Mouse (Mus musculus) spleen, adult 2 months (tissue): ENCODE results near the gene Cdk5rap3. TPM values are rescaled to one million over a fixed set of nuclear protein-coding genes. Genes with fewer than 3 reads are reported as not detected.

Experiments
- DNase-seq, 2 experiments: peaks; one replicate each; pipeline versions ENCODE4 v3.0.0 to v3.0.0-alpha.2; 2012 to 2021; ENCODE audit warnings: low spot score in 2 of 2, low read depth in 1 of 2
- H3K27ac ChIP-seq: fragments of 200-500 bp; 2 replicates; pipeline ENCODE4 v1.5.1; 2012; ENCODE audit warnings: low read length, inconsistent platforms; ENCODE audit not compliant: insufficient read depth
- H3K27me3 ChIP-seq: fragments of 200-500 bp; 2 replicates; pipeline ENCODE4 v1.6.1; 2012; ENCODE audit warnings: mild to moderate bottlenecking, moderate library complexity, low read length, inconsistent platforms; ENCODE audit not compliant: control insufficient read depth, insufficient read depth
- H3K36me3 ChIP-seq: fragments of 200-500 bp; 2 replicates; pipeline ENCODE4 v1.6.1; 2012; ENCODE audit warnings: mild to moderate bottlenecking, low read length, inconsistent platforms; ENCODE audit not compliant: control insufficient read depth, insufficient read depth
- H3K4me1 ChIP-seq: fragments of 200-500 bp; 2 replicates; pipeline ENCODE4 v1.6.1; 2011; ENCODE audit warnings: inconsistent platforms; ENCODE audit not compliant: control insufficient read depth, insufficient read depth, insufficient read length
- H3K4me3 ChIP-seq: fragments of 200-500 bp; 2 replicates; pipeline ENCODE4 v1.5.1; 2011; ENCODE audit warnings: mild to moderate bottlenecking, inconsistent platforms; ENCODE audit not compliant: insufficient read depth, insufficient read length; ENCODE audit errors: extremely low read depth
- CTCF ChIP-seq: fragments of 200-500 bp; IDR thresholded peaks from 2 replicates; pipeline ENCODE4 v1.5.1; 2011; ENCODE audit warnings: mild to moderate bottlenecking, inconsistent platforms; ENCODE audit not compliant: insufficient read depth, insufficient read length, insufficient replicate concordance; ENCODE audit errors: extremely low read depth
- POLR2A ChIP-seq: fragments of 200-500 bp; IDR thresholded peaks from 2 replicates; pipeline ENCODE4 v1.6.1; 2011; ENCODE audit warnings: low read depth, low read length, inconsistent platforms
- WGBS: fragments of 180-500 bp; shearing (Covaris S2); methylation state at CpG from one replicate; pipeline ENCODE4 v1.1.7; 2018; 5-methylcytosine and 5-hydroxymethylcytosine counted together
- polyA plus RNA-seq: library from polyadenylated mRNA; depleted of rRNA; stranded (reverse); fragments of >200 nt; gene quantifications from 2 replicates; pipeline ENCODE4 v1.2.3, GENCODE M21; 2012; rRNA removed

Gene Cdk5rap3
- polyA plus RNA-seq: 31.7 and 36.0 TPM in 2 replicates

- Histone ChIP-seq H3K27me3 (no peaks in the 10 kb centered on the region), H3K27ac (peak within 1 kb of the TSS; percentile 69), H3K4me3 (peak within 1 kb of the TSS; percentile 89), H3K4me1 (no peaks in the 10 kb centered on the region; the same call in 1 of the 2 replicates), H3K36me3 (peaks cover 4% of the 10 kb centered on the region)
- under 1% methylated on average over 55 of the region's 55 CpGs for WGBS
- peak; percentile 74; the same call in 1 of the 2 replicates for TF ChIP-seq CTCF
- peak; percentile 31 for TF ChIP-seq POLR2A
- DNase-seq: peak; percentile 96 to 98
Measured at GRCm38 (mm10) chr11:96916044-96916884, at the start of gene Cdk5rap3. Gene Cdk5rap3, minus strand, starts transcription at chr11:96916496.

GRCm38 (mm10) chr11:96963580-96963979 lies 47.3 kb upstream of the Cdk5rap3 start:
- 25% methylated on average over 8 of the region's 8 CpGs for WGBS
- H3K4me1 ChIP-seq: peaks cover 6% of the 10 kb centered on the region; the same call in 1 of the 2 replicates
- no peak overlapping the region for H3K4me3 ChIP-seq
- H3K27me3 ChIP-seq: no peaks in the 10 kb centered on the region
- no peak overlapping the region for H3K27ac ChIP-seq
- peaks cover 28% of the 10 kb centered on the region for H3K36me3 ChIP-seq
- TF ChIP-seq POLR2A (no peak), CTCF (peak; percentile 88)
- DNase-seq: peak in 1 of 2 experiments; percentile 79

GRCm38 (mm10) chr11:96957061-96957805 lies 40.9 kb upstream of the Cdk5rap3 start:
- H3K27ac ChIP-seq: no peak overlapping the region
- TF ChIP-seq CTCF: no peak
- TF ChIP-seq POLR2A: no peak
- no peak for DNase-seq
- no peaks in the 10 kb centered on the region for H3K27me3 ChIP-seq
- no peak overlapping the region for H3K4me3 ChIP-seq
- peaks cover 68% of the 10 kb centered on the region for H3K36me3 ChIP-seq
- 87% methylated on average over 10 of the region's 10 CpGs for WGBS
- no peaks in the 10 kb centered on the region for H3K4me1 ChIP-seq

- Histone ChIP-seq H3K4me3 (no peak overlapping the region), H3K27me3 (no peaks in the 10 kb centered on the region), H3K36me3 (peaks cover 62% of the 10 kb centered on the region), H3K27ac (no peak overlapping the region), H3K4me1 (no peaks in the 10 kb centered on the region)
- TF ChIP-seq POLR2A (no peak), CTCF (no peak)
- WGBS: 83% methylated on average over 20 of the region's 20 CpGs
- no peak for DNase-seq
Measured at GRCm38 (mm10) chr11:96956009-96956724, 39.9 kb upstream of the Cdk5rap3 start.

- Histone ChIP-seq H3K27me3 (no peaks in the 10 kb centered on the region), H3K4me3 (no peak overlapping the region), H3K27ac (no peak overlapping the region), H3K36me3 (peaks cover 55% of the 10 kb centered on the region), H3K4me1 (no peaks in the 10 kb centered on the region)
- 87% methylated on average over 4 of the region's 4 CpGs for WGBS
- DNase-seq: no peak
- TF ChIP-seq POLR2A: no peak
- TF ChIP-seq CTCF: no peak
Measured at GRCm38 (mm10) chr11:96955094-96955493, 38.8 kb upstream of the Cdk5rap3 start.

- H3K4me3 ChIP-seq: no peak overlapping the region
- no peak for DNase-seq
- no peaks in the 10 kb centered on the region for H3K4me1 ChIP-seq
- H3K36me3 ChIP-seq: peaks cover 43% of the 10 kb centered on the region
- no peak overlapping the region for H3K27ac ChIP-seq
- WGBS: 45% methylated on average over 6 of the region's 6 CpGs
- TF ChIP-seq POLR2A (no peak), CTCF (no peak)
- H3K27me3 ChIP-seq: no peaks in the 10 kb centered on the region
Measured at GRCm38 (mm10) chr11:96952896-96953295, 36.6 kb upstream of the Cdk5rap3 start.
